Mouse (Mus musculus) midbrain, postnatal 0 days (tissue): ENCODE measurements around the gene 4430402I18Rik. TPM values are rescaled to one million over a fixed set of nuclear protein-coding genes. Genes with fewer than 3 reads are reported as not detected.

Experiments
- ATAC-seq: fragments of 200-750 bp; cut with Nextera tagmentation; 2 replicates; pipeline ENCODE4 v1.8.0; 2017; ENCODE audit warnings: moderate number of reproducible peaks, mild to moderate bottlenecking, moderate TSS enrichment, moderate library complexity; ENCODE audit not compliant: low FRiP score
- DNase-seq: peaks from one replicate; pipeline ENCODE4 v3.0.0-alpha.2; 2015; ENCODE audit warnings: low spot score
- H3K27ac ChIP-seq: fragments of 300-500 bp; sonication (generic); 2 replicates; pipeline ENCODE4 v1.5.1; 2014; ENCODE audit warnings: low read depth, mild to moderate bottlenecking, low read length, mixed read lengths
- H3K27me3 ChIP-seq: fragments of 300-500 bp; sonication (generic); 2 replicates; pipeline ENCODE4 v1.6.1; 2014; ENCODE audit warnings: low read length, control low read depth, mixed read lengths; ENCODE audit not compliant: insufficient read depth
- H3K36me3 ChIP-seq: fragments of 300-500 bp; sonication (generic); 2 replicates; pipeline ENCODE4 v1.6.1; 2014; ENCODE audit warnings: low read length, control low read depth, mixed read lengths; ENCODE audit not compliant: insufficient read depth
- H3K4me1 ChIP-seq: fragments of 300-500 bp; sonication (generic); 2 replicates; pipeline ENCODE4 v1.6.1; 2014; ENCODE audit warnings: mild to moderate bottlenecking, control low read depth, antibody characterized with exemption, low read length, mixed read lengths; ENCODE audit not compliant: insufficient read depth
- H3K4me2 ChIP-seq: fragments of 300-500 bp; sonication (generic); 2 replicates; pipeline ENCODE4 v1.6.1; 2014; ENCODE audit warnings: low read depth, mild to moderate bottlenecking, low read length, mixed read lengths; ENCODE audit not compliant: poor library complexity, severe bottlenecking
- H3K4me3 ChIP-seq: fragments of 300-500 bp; sonication (generic); 2 replicates; pipeline ENCODE4 v1.5.1; 2014; ENCODE audit warnings: low read depth, mild to moderate bottlenecking, low read length, moderate library complexity
- H3K9ac ChIP-seq: fragments of 300-500 bp; sonication (generic); replicated peaks from 2 replicates; pipeline ENCODE4 v1.6.1; 2014; ENCODE audit warnings: mild to moderate bottlenecking, low read length, moderate library complexity, mixed read lengths; ENCODE audit not compliant: poor library complexity, severe bottlenecking
- H3K9me3 ChIP-seq: fragments of 300-500 bp; sonication (generic); 2 replicates; pipeline ENCODE4 v1.6.1; 2016; ENCODE audit warnings: low read length, control low read depth
- CTCF ChIP-seq: IDR thresholded peaks from 2 replicates; pipeline ENCODE4 v1.5.1; 2016; ENCODE audit warnings: antibody characterized with exemption, mild to moderate bottlenecking
- WGBS: fragments of 180-500 bp; shearing (Covaris S2); extraction: QIAGEN DNeasy Blood & Tissue Kit; methylation state at CpG from one replicate; pipeline ENCODE4 v1.1.7; 2014; 5-methylcytosine and 5-hydroxymethylcytosine counted together
- polyA plus RNA-seq: library from polyadenylated mRNA; unstranded; fragments of >200 nt; fragmentation: Nextera tagmentation; extraction: Ambion mirVana; gene quantifications from 2 replicates; pipeline ENCODE4 v1.2.1, GENCODE M21; 2015
- total RNA-seq: library from RNA; depleted of rRNA; stranded (reverse); fragments of >200 nt; gene quantifications from 2 replicates; pipeline ENCODE4 v1.2.3, GENCODE M21; 2014

4430402I18Rik gene
- total and polyA plus RNA-seq, 2 experiments from 2014 or later = 2.1 to 2.3 TPM

DNA sequence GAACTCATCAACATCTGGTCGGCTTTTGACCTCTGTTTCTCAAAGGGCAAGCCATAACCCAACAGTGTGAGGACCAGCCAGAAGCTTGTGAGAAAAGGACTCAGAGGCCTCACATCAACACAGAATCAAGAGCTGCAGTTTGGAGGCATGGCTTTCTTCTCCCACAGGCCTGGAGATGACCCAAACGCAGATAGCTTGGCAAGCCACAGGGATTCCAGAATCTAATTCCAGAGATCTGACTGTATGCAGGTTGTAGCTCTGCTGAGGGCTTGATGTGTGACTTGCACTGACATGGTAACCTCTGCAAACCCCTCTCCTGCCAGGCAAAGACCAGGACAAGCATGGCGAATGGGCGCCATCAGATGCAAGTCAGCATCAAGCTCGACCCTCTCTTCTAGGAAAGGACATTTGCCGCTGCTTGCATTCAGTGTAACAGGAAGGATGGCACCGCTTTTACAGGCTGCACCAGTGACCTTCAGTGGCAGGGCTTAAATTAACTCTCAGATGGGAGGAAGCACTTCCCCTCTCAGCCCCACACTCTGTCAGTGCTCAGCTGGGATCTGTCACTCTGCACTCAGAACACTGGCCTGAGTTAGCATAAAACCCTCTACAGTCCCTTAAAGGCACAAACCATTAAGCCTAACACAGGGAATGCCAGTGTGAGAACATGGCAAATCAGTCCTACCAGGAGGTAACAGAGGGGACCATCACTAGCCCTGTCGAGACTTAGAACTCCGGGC, 27.3 kb downstream of the 4430402I18Rik start:
- WGBS = 88% methylated on average over 9 of the region's 9 CpGs

DNA sequence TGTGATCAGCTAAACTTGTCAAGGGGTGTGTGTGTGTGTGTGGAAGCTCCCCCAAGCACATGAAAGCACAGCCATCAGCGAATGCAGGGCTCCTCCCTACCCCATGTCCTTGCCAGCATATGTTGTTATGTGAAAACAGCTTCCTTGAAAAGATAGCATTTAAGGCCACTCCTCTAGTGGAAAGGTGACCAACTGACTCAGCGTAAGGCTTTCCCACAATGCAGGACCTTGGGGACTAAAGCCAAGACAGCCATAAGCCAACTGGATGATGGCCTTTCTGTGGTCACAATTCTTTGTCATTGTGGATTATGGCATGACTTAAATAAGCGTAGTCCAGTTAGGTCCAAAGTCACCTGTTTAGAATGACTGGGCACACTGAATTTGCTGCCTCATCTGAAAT, 32.7 kb downstream of the 4430402I18Rik start:
- TF ChIP-seq CTCF = no peak
- ATAC-seq = no peak
- H3K4me3 ChIP-seq = no peak overlapping the region
- H3K4me2 ChIP-seq = no peak overlapping the region
- no peak overlapping the region for H3K9ac ChIP-seq
- no peaks in the 10 kb centered on the region for H3K36me3 ChIP-seq
- H3K9me3 ChIP-seq = no peaks in the 10 kb centered on the region
- WGBS = 91% methylated on average over 3 of the region's 3 CpGs
- no peak overlapping the region for H3K27ac ChIP-seq
- no peaks in the 10 kb centered on the region for H3K4me1 ChIP-seq
- no peak for DNase-seq
- H3K27me3 ChIP-seq = no peaks in the 10 kb centered on the region

More for the DNA sequence above, 27.3 kb downstream of the 4430402I18Rik start:
- Histone ChIP-seq H3K9ac (no peak overlapping the region), H3K4me3 (no peak overlapping the region), H3K27me3 (no peaks in the 10 kb centered on the region), H3K36me3 (no peaks in the 10 kb centered on the region), H3K9me3 (no peaks in the 10 kb centered on the region), H3K27ac (no peak overlapping the region), H3K4me2 (no peak overlapping the region), H3K4me1 (no peaks in the 10 kb centered on the region)
- ATAC-seq (no peak), DNase-seq (no peak)
- TF ChIP-seq CTCF = no peak

DNA sequence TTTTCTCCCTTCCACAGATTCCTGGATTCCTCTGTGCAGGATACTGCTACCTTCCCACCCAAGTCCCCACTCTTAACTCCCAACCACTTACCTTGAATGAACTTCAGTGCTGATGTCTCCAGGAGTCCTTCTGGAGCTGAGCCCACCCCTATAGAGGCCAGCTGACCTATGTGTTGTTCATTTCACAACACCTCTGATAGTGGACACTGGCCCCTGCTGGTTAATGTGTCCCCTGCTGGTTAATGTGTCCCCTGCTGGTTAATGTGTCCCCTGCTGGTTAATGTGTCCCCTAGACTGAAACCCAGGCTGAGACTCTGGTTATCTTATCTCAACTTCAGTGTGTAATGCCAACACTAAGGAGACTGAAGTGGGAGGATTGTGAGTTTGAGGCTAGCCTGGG, 38.6 kb downstream of the 4430402I18Rik start:
- no peak overlapping the region for H3K9ac ChIP-seq
- no peaks in the 10 kb centered on the region for H3K4me1 ChIP-seq
- H3K9me3 ChIP-seq = no peaks in the 10 kb centered on the region
- H3K4me2 ChIP-seq = no peak overlapping the region
- TF ChIP-seq CTCF = no peak
- H3K27ac ChIP-seq = no peak overlapping the region
- DNase-seq (no peak), ATAC-seq (no peak)
- H3K36me3 ChIP-seq = no peaks in the 10 kb centered on the region
- H3K27me3 ChIP-seq = no peaks in the 10 kb centered on the region
- H3K4me3 ChIP-seq = no peak overlapping the region

DNA sequence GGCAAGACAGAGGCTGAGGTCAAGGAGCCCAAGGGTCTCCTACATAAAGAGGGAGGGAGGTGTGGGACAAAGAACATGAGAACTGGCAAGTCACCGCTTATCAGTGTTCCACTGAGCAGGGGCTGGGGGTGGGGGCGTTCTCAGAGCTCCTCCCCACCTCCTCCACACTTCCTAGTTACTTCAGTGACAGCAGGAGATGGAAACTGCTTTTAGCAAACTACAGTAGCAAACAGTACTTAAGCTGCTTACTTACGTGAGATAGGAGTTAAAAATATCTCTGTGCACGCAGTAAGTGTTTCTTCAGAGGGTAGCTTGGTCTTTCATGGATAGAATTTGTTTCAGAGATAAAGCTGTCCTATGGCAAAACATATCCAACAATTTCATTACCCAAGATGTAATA, 40.2 kb downstream of the 4430402I18Rik start:
- H3K9me3 ChIP-seq = no peaks in the 10 kb centered on the region
- no peak for DNase-seq
- 64% methylated on average over 4 of the region's 4 CpGs for WGBS
- ATAC-seq = no peak
- H3K27me3 ChIP-seq = no peaks in the 10 kb centered on the region
- H3K27ac ChIP-seq = no peak overlapping the region
- TF ChIP-seq CTCF = no peak
- no peaks in the 10 kb centered on the region for H3K36me3 ChIP-seq
- no peak overlapping the region for H3K4me2 ChIP-seq
- H3K9ac ChIP-seq = no peak overlapping the region
- no peaks in the 10 kb centered on the region for H3K4me1 ChIP-seq
- no peak overlapping the region for H3K4me3 ChIP-seq

DNA sequence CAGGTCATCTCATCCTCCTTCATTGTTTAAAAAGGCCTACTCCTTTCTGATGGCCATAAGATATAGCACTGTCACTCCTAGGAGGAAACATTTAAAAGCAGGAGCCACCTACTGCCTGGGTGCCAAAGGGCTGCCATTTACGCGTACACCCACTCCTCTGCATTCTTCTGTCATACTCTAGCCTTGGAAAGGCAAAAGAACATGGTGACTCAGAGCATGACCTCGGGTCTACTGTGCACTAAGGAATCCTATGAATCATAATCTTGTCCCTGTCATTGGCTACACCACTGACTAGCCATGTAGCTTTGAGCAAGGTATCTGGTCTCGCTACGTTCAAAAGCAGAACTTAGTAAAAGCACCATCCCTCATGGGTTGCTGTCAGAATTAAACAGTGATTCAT, 41.2 kb downstream of the 4430402I18Rik start:
- Histone ChIP-seq H3K4me2 (no peak overlapping the region), H3K9ac (no peak overlapping the region), H3K36me3 (no peaks in the 10 kb centered on the region), H3K27me3 (no peaks in the 10 kb centered on the region), H3K9me3 (no peaks in the 10 kb centered on the region), H3K4me3 (no peak overlapping the region), H3K27ac (no peak overlapping the region), H3K4me1 (no peaks in the 10 kb centered on the region)
- DNase-seq (no peak), ATAC-seq (no peak)
- no peak for TF ChIP-seq CTCF
- WGBS = 93% methylated on average over 5 of the region's 5 CpGs

DNA sequence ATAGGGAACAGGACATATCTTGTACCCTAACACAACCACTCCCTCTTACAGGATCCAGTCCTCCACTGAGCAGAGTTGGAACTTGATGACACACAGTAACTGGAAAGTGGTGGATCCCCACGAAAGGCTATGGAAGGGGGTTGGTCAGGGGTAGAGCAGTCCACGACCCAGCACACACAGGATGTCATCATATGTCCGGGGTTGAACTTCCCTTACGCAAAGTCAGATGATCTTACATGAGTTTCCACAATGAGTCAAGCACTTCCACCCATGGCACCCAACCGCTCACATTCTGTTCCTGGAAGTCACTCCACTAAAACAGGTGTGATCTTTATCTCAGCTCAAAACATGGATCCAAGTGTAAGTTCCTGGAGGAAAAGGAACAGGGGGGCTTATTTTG, 49.8 kb downstream of the 4430402I18Rik start:
- WGBS = 86% methylated on average over 5 of the region's 5 CpGs
- Histone ChIP-seq H3K27me3 (no peaks in the 10 kb centered on the region), H3K4me3 (no peak overlapping the region), H3K9ac (no peak overlapping the region), H3K36me3 (no peaks in the 10 kb centered on the region; the same call in 1 of the 2 replicates), H3K4me1 (no peaks in the 10 kb centered on the region), H3K4me2 (no peak overlapping the region), H3K9me3 (no peaks in the 10 kb centered on the region), H3K27ac (no peak overlapping the region)
- no peak for TF ChIP-seq CTCF
- DNase-seq (no peak), ATAC-seq (no peak)
